Mouse (Mus musculus): ENCODE measurements around the gene Tmem233. TPM values are rescaled to one million over a fixed set of nuclear protein-coding genes. Genes with fewer than 3 reads are reported as not detected.

Gene Tmem233
- not detected in 2 replicates for polyA plus RNA-seq (2015; fragmentation: Nextera tagmentation; extraction: Ambion mirVana)

DNA sequence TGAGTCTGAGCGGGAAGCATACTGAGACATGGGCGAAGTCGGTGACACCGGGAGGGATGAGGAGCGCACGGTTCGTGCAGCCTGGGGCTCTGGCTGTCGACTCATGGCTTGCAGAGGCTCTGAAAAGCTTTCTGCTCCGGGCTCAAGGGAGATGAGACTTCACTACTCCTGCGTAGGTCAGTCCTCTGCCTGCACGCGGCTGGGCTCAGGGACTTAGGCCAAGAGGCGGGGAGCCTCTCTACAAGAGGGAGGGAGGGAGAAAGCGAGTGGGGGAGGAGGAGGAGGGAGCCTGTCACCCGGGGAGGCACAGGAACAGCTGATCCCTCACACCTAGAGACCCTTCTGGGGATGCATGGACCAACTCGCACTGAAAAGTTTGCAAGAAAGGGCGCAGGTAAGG lies at the start of gene Tmem233:
Gene Tmem233 (minus strand): TSS at position 164 of the 400 bp plus-strand sequence.
- Histone ChIP-seq H3K4me1 (replicated peaks; ENCODE audit: insufficient read depth, low read length) (no peaks in the 10 kb centered on the region), H3K4me3 (replicated peaks; ENCODE audit: low read depth, low read length) (no peak within 1 kb of the TSS), H3K4me2 (ENCODE audit: low read length) (no peak within 1 kb of the TSS), H3K36me3 (ENCODE audit: insufficient read depth, low read length) (no peaks in the 10 kb centered on the region), H3K27ac (no peak within 1 kb of the TSS), H3K9ac (ENCODE audit: low read depth, low read length) (no peak within 1 kb of the TSS), H3K9me3 (replicated peaks; ENCODE audit: low read length) (no peaks in the 10 kb centered on the region), H3K27me3 (ENCODE audit: insufficient read depth, low read length) (peaks cover 17% of the 10 kb centered on the region; the same call in 1 of the 2 replicates)
- no peak for ATAC-seq (replicated peaks; ENCODE audit: low FRiP score, low read depth)
- no peak for DNase-seq (ENCODE audit: low spot score)
- 14% methylated on average over 17 of the region's 17 CpGs for whole genome bisulfite sequencing
- TF ChIP-seq CTCF (IDR thresholded peaks at IDR 0.05; ENCODE audit: low read depth): no peak

DNA sequence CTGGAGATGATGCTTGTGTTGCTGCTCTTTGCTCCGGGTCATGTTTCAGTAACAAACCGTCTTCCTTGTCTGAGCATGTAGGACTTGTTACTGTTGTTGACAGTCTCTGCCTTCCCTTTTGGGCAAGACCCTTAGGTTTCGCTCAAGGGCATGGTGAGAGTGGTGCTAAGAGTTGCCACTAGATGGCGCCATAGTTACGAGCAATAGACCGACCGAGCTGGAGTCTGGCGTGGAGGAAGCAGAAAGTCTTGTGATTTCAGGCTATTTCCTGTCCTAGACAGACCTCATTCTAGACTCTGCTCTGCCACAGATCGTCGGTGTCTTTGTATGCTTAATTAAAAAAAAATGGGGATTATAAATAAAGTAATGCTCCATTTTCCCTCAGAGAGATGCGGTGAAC lies 40.3 kb upstream of the Tmem233 start:
- no peak overlapping the region for H3K4me3 ChIP-seq (replicated peaks; ENCODE audit: low read depth, low read length)
- H3K9ac ChIP-seq (ENCODE audit: low read depth, low read length): no peak overlapping the region
- H3K9me3 ChIP-seq (replicated peaks; ENCODE audit: low read length): no peaks in the 10 kb centered on the region
- no peaks in the 10 kb centered on the region for H3K27me3 ChIP-seq (ENCODE audit: insufficient read depth, low read length)
- ATAC-seq (replicated peaks; ENCODE audit: low FRiP score, low read depth) (no peak), DNase-seq (ENCODE audit: low spot score) (peak; percentile 94)
- no peaks in the 10 kb centered on the region for H3K4me1 ChIP-seq (replicated peaks; ENCODE audit: insufficient read depth, low read length)
- H3K36me3 ChIP-seq (ENCODE audit: insufficient read depth, low read length): no peaks in the 10 kb centered on the region
- no peak overlapping the region for H3K27ac ChIP-seq
- H3K4me2 ChIP-seq (ENCODE audit: low read length): no peak overlapping the region
- WGBS: 9% methylated on average over 11 of the region's 11 CpGs
- peak; percentile 93 for TF ChIP-seq CTCF (IDR thresholded peaks at IDR 0.05; ENCODE audit: low read depth)

DNA sequence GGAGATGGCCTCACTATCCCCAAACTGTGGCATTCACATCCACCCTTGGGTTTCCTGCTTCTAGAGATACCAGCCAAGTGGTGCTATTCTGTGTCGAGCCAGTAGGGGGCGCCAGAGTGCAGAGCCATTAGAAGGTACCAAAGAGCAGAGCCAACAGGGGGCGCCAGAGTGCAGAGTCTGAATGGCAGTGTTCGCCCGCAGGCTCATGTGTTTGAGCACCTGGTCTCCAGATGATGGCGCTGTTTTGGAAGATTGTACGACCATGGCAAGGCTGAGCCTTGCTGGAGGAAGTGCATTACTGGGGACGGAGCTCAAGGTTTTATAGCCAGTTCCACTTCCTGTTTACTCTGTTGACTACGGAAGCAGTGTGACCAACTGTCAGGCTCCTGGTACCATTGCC lies 33.5 kb upstream of the Tmem233 start:
- H3K4me1 ChIP-seq (replicated peaks; ENCODE audit: insufficient read depth, low read length): no peaks in the 10 kb centered on the region
- WGBS: 45% methylated on average over 9 of the region's 9 CpGs
- no peak overlapping the region for H3K4me3 ChIP-seq (replicated peaks; ENCODE audit: low read depth, low read length)
- no peak overlapping the region for H3K4me2 ChIP-seq (ENCODE audit: low read length)
- no peaks in the 10 kb centered on the region for H3K36me3 ChIP-seq (ENCODE audit: insufficient read depth, low read length)
- DNase-seq (ENCODE audit: low spot score) (peak; percentile 51), ATAC-seq (replicated peaks; ENCODE audit: low FRiP score, low read depth) (no peak)
- H3K27ac ChIP-seq: no peak overlapping the region
- no peaks in the 10 kb centered on the region for H3K9me3 ChIP-seq (replicated peaks; ENCODE audit: low read length)
- no peaks in the 10 kb centered on the region for H3K27me3 ChIP-seq (ENCODE audit: insufficient read depth, low read length)
- no peak overlapping the region for H3K9ac ChIP-seq (ENCODE audit: low read depth, low read length)
- peak; percentile 95 for TF ChIP-seq CTCF (IDR thresholded peaks at IDR 0.05; ENCODE audit: low read depth)

DNA sequence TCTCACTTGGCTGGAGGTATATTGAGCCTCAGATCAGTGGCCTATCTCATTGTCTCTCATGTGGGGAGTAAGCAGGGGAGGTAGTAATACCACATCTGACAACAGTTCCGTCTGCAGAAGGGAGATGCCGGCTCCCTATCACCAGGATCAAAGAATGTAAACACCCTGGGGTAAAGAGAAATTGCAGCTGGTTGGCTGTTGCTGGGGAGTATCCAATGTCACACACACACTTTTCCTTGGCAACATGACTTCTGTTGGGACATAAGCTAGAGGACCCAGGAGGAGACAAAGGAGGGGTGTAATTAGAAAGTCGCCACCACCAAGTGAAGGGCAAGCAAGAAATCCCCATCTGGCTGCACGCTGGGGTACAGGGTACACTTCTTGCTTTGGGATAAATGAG lies 33.1 kb upstream of the Tmem233 start:
- no peak overlapping the region for H3K27ac ChIP-seq
- no peaks in the 10 kb centered on the region for H3K27me3 ChIP-seq (ENCODE audit: insufficient read depth, low read length)
- no peak overlapping the region for H3K4me2 ChIP-seq (ENCODE audit: low read length)
- H3K4me1 ChIP-seq (replicated peaks; ENCODE audit: insufficient read depth, low read length): no peaks in the 10 kb centered on the region
- no peaks in the 10 kb centered on the region for H3K36me3 ChIP-seq (ENCODE audit: insufficient read depth, low read length)
- no peak for ATAC-seq (replicated peaks; ENCODE audit: low FRiP score, low read depth)
- WGBS: 37% methylated on average over 4 of the region's 4 CpGs
- TF ChIP-seq CTCF (IDR thresholded peaks at IDR 0.05; ENCODE audit: low read depth): no peak
- H3K9ac ChIP-seq (ENCODE audit: low read depth, low read length): no peak overlapping the region
- no peaks in the 10 kb centered on the region for H3K9me3 ChIP-seq (replicated peaks; ENCODE audit: low read length)
- H3K4me3 ChIP-seq (replicated peaks; ENCODE audit: low read depth, low read length): no peak overlapping the region
- DNase-seq (ENCODE audit: low spot score): peak; percentile 19

DNA sequence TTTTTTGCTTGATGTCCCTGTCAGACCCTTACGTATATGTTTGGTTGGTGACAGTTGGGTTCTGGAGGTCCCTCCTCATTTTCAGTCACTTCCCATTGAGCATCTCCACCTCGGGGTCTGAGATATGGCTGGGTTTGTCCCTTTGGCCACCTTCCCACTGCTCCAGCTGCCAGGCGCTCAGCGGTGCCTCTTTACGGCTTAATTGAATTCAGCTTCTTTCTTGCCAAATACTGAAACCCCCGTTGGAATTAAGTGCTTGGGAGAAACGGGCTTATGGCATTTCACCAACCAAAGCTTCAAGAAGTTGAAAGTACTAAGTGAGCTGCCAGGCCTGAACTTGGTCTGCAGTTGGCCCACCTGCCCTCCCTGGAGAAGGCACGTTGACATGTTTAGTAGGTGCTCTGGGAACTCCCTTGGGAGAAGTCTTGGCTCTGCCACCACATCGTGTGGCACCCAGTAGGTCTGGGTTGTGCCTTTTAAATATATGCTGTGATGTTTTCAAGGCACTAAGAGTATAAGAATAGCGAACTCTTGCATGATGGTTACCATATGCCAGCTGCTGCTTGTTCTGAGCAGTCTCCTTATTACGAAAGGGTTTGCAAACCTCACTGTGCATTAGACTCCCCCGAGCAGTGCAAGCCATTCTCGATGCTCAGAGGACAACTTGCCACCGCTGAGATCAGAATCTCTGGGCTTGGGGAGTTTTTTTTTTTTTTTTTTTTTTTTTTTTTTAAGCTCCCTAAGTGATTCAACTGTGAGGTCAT lies 32.2 kb upstream of the Tmem233 start:
- no peaks in the 10 kb centered on the region for H3K36me3 ChIP-seq (ENCODE audit: insufficient read depth, low read length)
- WGBS: 58% methylated on average over 14 of the region's 14 CpGs
- no peak overlapping the region for H3K4me2 ChIP-seq (ENCODE audit: low read length)
- DNase-seq (ENCODE audit: low spot score): no peak
- no peak for ATAC-seq (replicated peaks; ENCODE audit: low FRiP score, low read depth)
- H3K9me3 ChIP-seq (replicated peaks; ENCODE audit: low read length): no peaks in the 10 kb centered on the region
- H3K4me3 ChIP-seq (replicated peaks; ENCODE audit: low read depth, low read length): no peak overlapping the region
- no peak for TF ChIP-seq CTCF (IDR thresholded peaks at IDR 0.05; ENCODE audit: low read depth)
- no peaks in the 10 kb centered on the region for H3K4me1 ChIP-seq (replicated peaks; ENCODE audit: insufficient read depth, low read length)
- H3K9ac ChIP-seq (ENCODE audit: low read depth, low read length): no peak overlapping the region
- H3K27me3 ChIP-seq (ENCODE audit: insufficient read depth, low read length): no peaks in the 10 kb centered on the region
- H3K27ac ChIP-seq: no peak overlapping the region

DNA sequence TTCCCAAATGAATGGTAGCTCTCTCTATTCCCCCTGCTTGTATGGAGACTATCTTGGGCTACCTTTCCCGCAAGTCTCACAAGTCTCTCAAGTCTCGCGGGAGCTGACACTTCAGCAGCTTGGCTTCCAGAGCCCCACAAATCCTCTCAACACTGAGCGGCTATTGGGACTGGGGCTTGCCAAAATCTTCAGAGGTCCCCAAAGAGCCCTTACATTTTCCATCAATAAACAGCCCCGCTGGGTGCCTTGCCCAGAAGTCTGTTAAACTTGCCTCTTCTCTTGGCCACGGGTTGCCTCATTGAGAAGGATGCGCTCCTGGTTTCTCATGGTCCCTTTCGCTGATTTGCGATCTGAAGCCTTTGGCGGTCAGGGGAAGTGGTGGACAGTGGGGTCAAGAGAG lies 25.6 kb upstream of the Tmem233 start:
- TF ChIP-seq CTCF (IDR thresholded peaks at IDR 0.05; ENCODE audit: low read depth): no peak
- H3K27me3 ChIP-seq (ENCODE audit: insufficient read depth, low read length): no peaks in the 10 kb centered on the region
- H3K4me1 ChIP-seq (replicated peaks; ENCODE audit: insufficient read depth, low read length): no peaks in the 10 kb centered on the region
- H3K9me3 ChIP-seq (replicated peaks; ENCODE audit: low read length): no peaks in the 10 kb centered on the region
- no peak overlapping the region for H3K4me2 ChIP-seq (ENCODE audit: low read length)
- H3K9ac ChIP-seq (ENCODE audit: low read depth, low read length): no peak overlapping the region
- DNase-seq (ENCODE audit: low spot score) (no peak), ATAC-seq (replicated peaks; ENCODE audit: low FRiP score, low read depth) (no peak)
- H3K4me3 ChIP-seq (replicated peaks; ENCODE audit: low read depth, low read length): no peak overlapping the region
- no peak overlapping the region for H3K27ac ChIP-seq
- H3K36me3 ChIP-seq (ENCODE audit: insufficient read depth, low read length): no peaks in the 10 kb centered on the region
- WGBS: 85% methylated on average over 10 of the region's 10 CpGs
